8 mouse cellular contexts compared by ENCODE assay signal in genomic region chr4:136602018-136602554, GRCm38 (mm10). TPM values are rescaled to one million over a fixed set of nuclear protein-coding genes. Genes with fewer than 3 reads are reported as not detected.
DNase-seq lines count a peak whose midpoint lies in the region; ATAC-seq lines count a peak whose summit lies in the region.

No protein-coding gene starts in this region.

- peaks cover 5% of the 10 kb centered on the region; the same call in 1 of the 2 replicates for H3K9me3 ChIP-seq in megakaryocyte, embryonic 14.5 days
- H3K9me3 ChIP-seq in forebrain, embryonic 15.5 days = no peaks in the 10 kb centered on the region
- H3K9me3 ChIP-seq in hindbrain, embryonic 14.5 days (ENCODE audit: control insufficient read depth, low read length) = no peaks in the 10 kb centered on the region
- H3K9me3 ChIP-seq in limb, embryonic 11.5 days (ENCODE audit: control insufficient read depth, low read length) = no peaks in the 10 kb centered on the region
- H3K9me3 ChIP-seq in midbrain, embryonic 13.5 days = no peaks in the 10 kb centered on the region
- H3K9me3 ChIP-seq in stomach, embryonic 14.5 days (ENCODE audit: control insufficient read depth, low read depth, low read length) = no peaks in the 10 kb centered on the region

- WGBS in forebrain, embryonic 15.5 days = under 1% methylated on average over 48 of the region's 68 CpGs
- under 1% methylated on average over 66 of the region's 68 CpGs for WGBS in hindbrain, embryonic 14.5 days
- whole genome bisulfite sequencing in limb, embryonic 11.5 days = 0% methylated on average over 65 of the region's 68 CpGs
- WGBS in midbrain, embryonic 13.5 days = under 1% methylated on average over 64 of the region's 68 CpGs
- WGBS in stomach, embryonic 14.5 days = under 1% methylated on average over 63 of the region's 68 CpGs

- peaks cover 11% of the 10 kb centered on the region for H3K36me3 ChIP-seq in megakaryocyte, embryonic 14.5 days (replicated peaks; ENCODE audit: low read length)
- no peaks in the 10 kb centered on the region for H3K36me3 ChIP-seq in forebrain, embryonic 15.5 days
- no peaks in the 10 kb centered on the region for H3K36me3 ChIP-seq in hindbrain, embryonic 14.5 days (replicated peaks; ENCODE audit: control insufficient read depth, insufficient read depth)
- H3K36me3 ChIP-seq in limb, embryonic 11.5 days (ENCODE audit: control insufficient read depth, insufficient read depth, low read length) = no peaks in the 10 kb centered on the region
- H3K36me3 ChIP-seq in midbrain, embryonic 13.5 days = no peaks in the 10 kb centered on the region
- H3K36me3 ChIP-seq in stomach, embryonic 14.5 days (ENCODE audit: control insufficient read depth, insufficient read depth, low read length) = no peaks in the 10 kb centered on the region

- H3K9ac ChIP-seq in forebrain, embryonic 15.5 days (replicated peaks) = peak overlapping the region; percentile 99
- peak overlapping the region; percentile 99 for H3K9ac ChIP-seq in hindbrain, embryonic 14.5 days
- H3K9ac ChIP-seq in limb, embryonic 11.5 days (ENCODE audit: low read length) = peak overlapping the region; percentile 98
- peak overlapping the region; percentile 99 for H3K9ac ChIP-seq in midbrain, embryonic 13.5 days (replicated peaks)
- H3K9ac ChIP-seq in stomach, embryonic 14.5 days (replicated peaks; ENCODE audit: low read depth, low read length) = peak overlapping the region; percentile 99

- peak; percentile 28 for DNase-seq in cerebellum, adult 11 months
- peak; percentile 53 for DNase-seq in hindbrain, embryonic 14.5 days (ENCODE audit: low spot score)
- peak; percentile 73 for DNase-seq in limb, embryonic 11.5 days (ENCODE audit: low spot score)

- no peaks in the 10 kb centered on the region for H3K27me3 ChIP-seq in megakaryocyte, embryonic 14.5 days (replicated peaks)
- no peaks in the 10 kb centered on the region for H3K27me3 ChIP-seq in forebrain, embryonic 15.5 days
- no peaks in the 10 kb centered on the region for H3K27me3 ChIP-seq in hindbrain, embryonic 14.5 days (ENCODE audit: control insufficient read depth, insufficient read depth, low read length)
- no peaks in the 10 kb centered on the region for H3K27me3 ChIP-seq in limb, embryonic 11.5 days (ENCODE audit: control insufficient read depth, insufficient read depth, low read length)
- no peaks in the 10 kb centered on the region for H3K27me3 ChIP-seq in midbrain, embryonic 13.5 days
- no peaks in the 10 kb centered on the region for H3K27me3 ChIP-seq in stomach, embryonic 14.5 days (ENCODE audit: control insufficient read depth, insufficient read depth, low read length)

- peaks cover 36% of the 10 kb centered on the region for H3K4me1 ChIP-seq in megakaryocyte, embryonic 14.5 days
- H3K4me1 ChIP-seq in forebrain, embryonic 15.5 days = peaks cover 33% of the 10 kb centered on the region
- H3K4me1 ChIP-seq in hindbrain, embryonic 14.5 days (replicated peaks; ENCODE audit: control insufficient read depth, insufficient read depth, low read length) = peaks cover 13% of the 10 kb centered on the region
- peaks cover 5% of the 10 kb centered on the region; the same call in 1 of the 2 replicates for H3K4me1 ChIP-seq in limb, embryonic 11.5 days (ENCODE audit: control insufficient read depth, insufficient read depth, low read length)
- peaks cover 31% of the 10 kb centered on the region for H3K4me1 ChIP-seq in midbrain, embryonic 13.5 days (replicated peaks)
- peaks cover 11% of the 10 kb centered on the region; the same call in 1 of the 2 replicates for H3K4me1 ChIP-seq in stomach, embryonic 14.5 days (ENCODE audit: control insufficient read depth, insufficient read depth, low read length)

- H3K4me3 ChIP-seq in megakaryocyte, embryonic 14.5 days (replicated peaks) = peak overlapping the region; percentile 97
- peak overlapping the region; percentile 66 for H3K4me3 ChIP-seq in forebrain, embryonic 15.5 days
- H3K4me3 ChIP-seq in hindbrain, embryonic 14.5 days (replicated peaks; ENCODE audit: low read length) = peak overlapping the region; percentile 92
- peak overlapping the region; percentile 93 for H3K4me3 ChIP-seq in limb, embryonic 11.5 days (ENCODE audit: low read depth, low read length)
- H3K4me3 ChIP-seq in midbrain, embryonic 13.5 days (replicated peaks) = peak overlapping the region; percentile 99
- peak overlapping the region; percentile 99 for H3K4me3 ChIP-seq in stomach, embryonic 14.5 days (ENCODE audit: low read depth, low read length)

- peak overlapping the region; percentile 97 for H3K27ac ChIP-seq in forebrain, embryonic 15.5 days (replicated peaks)
- peak overlapping the region; percentile 96 for H3K27ac ChIP-seq in hindbrain, embryonic 14.5 days
- H3K27ac ChIP-seq in limb, embryonic 11.5 days (replicated peaks; ENCODE audit: low read depth, low read length) = peak overlapping the region; percentile 93
- peak overlapping the region; percentile 97 for H3K27ac ChIP-seq in midbrain, embryonic 13.5 days
- H3K27ac ChIP-seq in stomach, embryonic 14.5 days (ENCODE audit: low read length) = peak overlapping the region; percentile 86

- no peak for ATAC-seq in megakaryocyte, adult 5-6 weeks (ENCODE audit: poor library complexity, severe bottlenecking)
- peak; percentile 63 for ATAC-seq in forebrain, embryonic 15.5 days (replicated peaks)
- peak; percentile 62 for ATAC-seq in hindbrain, embryonic 14.5 days (ENCODE audit: low FRiP score)
- peak; percentile 40; the same call in 1 of the 2 replicates for ATAC-seq in limb, embryonic 11.5 days (ENCODE audit: insufficient number of reproducible peaks, low FRiP score, low TSS enrichment, low read depth)
- ATAC-seq in midbrain, embryonic 13.5 days = peak; percentile 80
- ATAC-seq in stomach, embryonic 14.5 days (ENCODE audit: insufficient number of reproducible peaks, insufficient read depth, low FRiP score, low read depth) = peak; percentile 54; the same call in 1 of the 2 replicates

- H3K4me2 ChIP-seq in forebrain, embryonic 15.5 days (replicated peaks) = peak overlapping the region; percentile 60
- H3K4me2 ChIP-seq in hindbrain, embryonic 14.5 days (replicated peaks) = peak overlapping the region; percentile 78
- H3K4me2 ChIP-seq in limb, embryonic 11.5 days (ENCODE audit: low read depth, severe bottlenecking) = peak overlapping the region; percentile 54
- peak overlapping the region; percentile 77 for H3K4me2 ChIP-seq in midbrain, embryonic 13.5 days (replicated peaks)
- H3K4me2 ChIP-seq in stomach, embryonic 14.5 days (replicated peaks; ENCODE audit: low read depth, low read length) = peak overlapping the region; percentile 50

RNA-seq across cellular contexts. Expression of gene Kdm1a, which starts 0.4 kb away (rescaled TPM):
- polyA plus RNA-seq in megakaryocyte, embryonic 14.5 days (2012; ENCODE audit: insufficient read depth, low replicate concordance) = 7.1 and 8.2 TPM in 2 replicates
- total RNA-seq in megakaryocyte, adult 5-6 weeks (2015) = 24.1 and 25.8 TPM in 2 replicates
- 36.6 and 48.6 TPM in 2 replicates for total RNA-seq in megakaryocyte, adult 5-6 weeks (2017)
- 94.3 and 108 TPM in 2 replicates for polyA plus RNA-seq in forebrain, embryonic 15.5 days (2015; fragmentation: Nextera tagmentation; extraction: Ambion mirVana)
- 93.8 and 94.1 TPM in 2 replicates for polyA plus RNA-seq in hindbrain, embryonic 14.5 days (2014; fragmentation: Nextera tagmentation; extraction: Ambion mirVana)
- polyA plus RNA-seq in limb, embryonic 11.5 days (2014; fragmentation: Nextera tagmentation; extraction: Ambion mirVana) = 75.3 and 82.3 TPM in 2 replicates
- 81.0 and 94.8 TPM in 2 replicates for polyA plus RNA-seq in midbrain, embryonic 13.5 days (2015; fragmentation: Nextera tagmentation; extraction: Ambion mirVana)
- 52.7 and 55.6 TPM in 2 replicates for polyA plus RNA-seq in stomach, embryonic 14.5 days (2014; fragmentation: Nextera tagmentation; extraction: Ambion mirVana)

RNA-seq across cellular contexts. Expression of gene Tex46, which starts 8.2 kb away (rescaled TPM):
- not detected in 2 replicates for polyA plus RNA-seq in megakaryocyte, embryonic 14.5 days (2012; ENCODE audit: insufficient read depth, low replicate concordance)
- total RNA-seq in megakaryocyte, adult 5-6 weeks (2015) = not detected in 2 replicates
- not detected in 2 replicates for total RNA-seq in megakaryocyte, adult 5-6 weeks (2017)
- not detected in 2 replicates for polyA plus RNA-seq in forebrain, embryonic 15.5 days (2015; fragmentation: Nextera tagmentation; extraction: Ambion mirVana)
- polyA plus RNA-seq in hindbrain, embryonic 14.5 days (2014; fragmentation: Nextera tagmentation; extraction: Ambion mirVana) = not detected in 2 replicates
- not detected in 2 replicates for polyA plus RNA-seq in limb, embryonic 11.5 days (2014; fragmentation: Nextera tagmentation; extraction: Ambion mirVana)
- not detected in 2 replicates for polyA plus RNA-seq in midbrain, embryonic 13.5 days (2015; fragmentation: Nextera tagmentation; extraction: Ambion mirVana)
- polyA plus RNA-seq in stomach, embryonic 14.5 days (2014; fragmentation: Nextera tagmentation; extraction: Ambion mirVana) = not detected in 2 replicates

RNA-seq across cellular contexts. Expression of gene Lactbl1, which starts 20.3 kb away (rescaled TPM):
- polyA plus RNA-seq in megakaryocyte, embryonic 14.5 days (2012; ENCODE audit: insufficient read depth, low replicate concordance) = 0.04 TPM in 1 of 2 replicates, not detected in the other
- total RNA-seq in megakaryocyte, adult 5-6 weeks (2015) = not detected in 2 replicates
- total RNA-seq in megakaryocyte, adult 5-6 weeks (2017) = 0.16 TPM in 1 of 2 replicates, not detected in the other
- 0.05 TPM in 1 of 2 replicates, not detected in the other for polyA plus RNA-seq in forebrain, embryonic 15.5 days (2015; fragmentation: Nextera tagmentation; extraction: Ambion mirVana)
- polyA plus RNA-seq in hindbrain, embryonic 14.5 days (2014; fragmentation: Nextera tagmentation; extraction: Ambion mirVana) = 0.07 and 0.12 TPM in 2 replicates
- polyA plus RNA-seq in limb, embryonic 11.5 days (2014; fragmentation: Nextera tagmentation; extraction: Ambion mirVana) = not detected in 2 replicates
- 0.09 TPM in 1 of 2 replicates, not detected in the other for polyA plus RNA-seq in midbrain, embryonic 13.5 days (2015; fragmentation: Nextera tagmentation; extraction: Ambion mirVana)
- 0.10 TPM in 1 of 2 replicates, not detected in the other for polyA plus RNA-seq in stomach, embryonic 14.5 days (2014; fragmentation: Nextera tagmentation; extraction: Ambion mirVana)
